Mouse (Mus musculus) stomach, embryonic 14.5 days (tissue): ENCODE measurements around the gene Bmp6. TPM values are rescaled to one million over a fixed set of nuclear protein-coding genes. Genes with fewer than 3 reads are reported as not detected.
A peak's percentile ranks its signal among the peaks of the same experiment; 100 is the strongest.

Experiments used
- ATAC-seq: fragments of 200-750 bp; cut with Nextera tagmentation; 2 replicates; pipeline ENCODE4 v1.8.0; 2017; ENCODE audit warnings: low read depth, moderate TSS enrichment; ENCODE audit not compliant: insufficient number of reproducible peaks, insufficient read depth, low FRiP score
- H3K27ac ChIP-seq: fragments of 300-500 bp; sonication (generic); 2 replicates; pipeline ENCODE4 v1.5.1; 2014; ENCODE audit warnings: mild to moderate bottlenecking, low read length, moderate library complexity, mixed read lengths
- H3K27me3 ChIP-seq: fragments of 300-500 bp; sonication (generic); 2 replicates; pipeline ENCODE4 v1.6.1; 2014; ENCODE audit warnings: low read length, control low read depth, mixed read lengths; ENCODE audit not compliant: control insufficient read depth, insufficient read depth
- H3K36me3 ChIP-seq: fragments of 300-500 bp; sonication (generic); 2 replicates; pipeline ENCODE4 v1.6.1; 2014; ENCODE audit warnings: mild to moderate bottlenecking, control low read depth, low read length, moderate library complexity, mixed read lengths; ENCODE audit not compliant: control insufficient read depth, insufficient read depth
- H3K4me1 ChIP-seq: fragments of 300-500 bp; sonication (generic); 2 replicates; pipeline ENCODE4 v1.6.1; 2014; ENCODE audit warnings: low read length, control low read depth, mixed read lengths; ENCODE audit not compliant: control insufficient read depth, insufficient read depth
- H3K4me2 ChIP-seq: fragments of 300-500 bp; sonication (generic); replicated peaks from 2 replicates; pipeline ENCODE4 v1.6.1; 2014; ENCODE audit warnings: low read depth, low read length, control low read depth
- H3K4me3 ChIP-seq: fragments of 300-500 bp; sonication (generic); 2 replicates; pipeline ENCODE4 v1.5.1; 2014; ENCODE audit warnings: low read depth, low read length, control low read depth
- H3K9ac ChIP-seq: fragments of 300-500 bp; sonication (generic); replicated peaks from 2 replicates; pipeline ENCODE4 v1.6.1; 2014; ENCODE audit warnings: low read depth, mild to moderate bottlenecking, control low read depth, low read length, moderate library complexity, mixed read lengths
- H3K9me3 ChIP-seq: fragments of 300-500 bp; sonication (generic); 2 replicates; pipeline ENCODE4 v1.6.1; 2016; ENCODE audit warnings: low read depth, low read length, control low read depth; ENCODE audit not compliant: control insufficient read depth
- WGBS: fragments of 180-500 bp; shearing (Covaris S2); extraction: QIAGEN DNeasy Blood & Tissue Kit; methylation state at CpG from one replicate; pipeline ENCODE4 v1.1.7; 2014; 5-methylcytosine and 5-hydroxymethylcytosine counted together
- polyA plus RNA-seq: library from polyadenylated mRNA; unstranded; fragments of >200 nt; fragmentation: Nextera tagmentation; extraction: Ambion mirVana; gene quantifications from 2 replicates; pipeline ENCODE4 v1.2.1, GENCODE M21; 2014

Gene Bmp6
- polyA plus RNA-seq, 1 experiment from 2014 or later = 1.8 TPM

GRCm38 (mm10) chr13:38537521-38537920 is 192.6 kb downstream of the Bmp6 start:
- Histone ChIP-seq H3K4me2 (no peak overlapping the region), H3K4me3 (no peak overlapping the region), H3K9ac (no peak overlapping the region), H3K27ac (no peak overlapping the region), H3K9me3 (no peaks in the 10 kb centered on the region), H3K4me1 (no peaks in the 10 kb centered on the region), H3K36me3 (no peaks in the 10 kb centered on the region), H3K27me3 (no peaks in the 10 kb centered on the region)
- ATAC-seq = 0 out of 2 replicates have a peak, but pooled peaks have one; percentile 18

- Histone ChIP-seq H3K27ac (no peak overlapping the region), H3K9ac (no peak overlapping the region), H3K4me3 (no peak overlapping the region), H3K36me3 (no peaks in the 10 kb centered on the region), H3K4me2 (no peak overlapping the region), H3K4me1 (no peaks in the 10 kb centered on the region), H3K27me3 (no peaks in the 10 kb centered on the region), H3K9me3 (no peaks in the 10 kb centered on the region)
- WGBS = 91% methylated on average over 7 of the region's 7 CpGs
- ATAC-seq = no peak
These were observed 194.4 kb downstream of the Bmp6 start for GRCm38 (mm10) chr13:38539192-38539900.

DNA sequence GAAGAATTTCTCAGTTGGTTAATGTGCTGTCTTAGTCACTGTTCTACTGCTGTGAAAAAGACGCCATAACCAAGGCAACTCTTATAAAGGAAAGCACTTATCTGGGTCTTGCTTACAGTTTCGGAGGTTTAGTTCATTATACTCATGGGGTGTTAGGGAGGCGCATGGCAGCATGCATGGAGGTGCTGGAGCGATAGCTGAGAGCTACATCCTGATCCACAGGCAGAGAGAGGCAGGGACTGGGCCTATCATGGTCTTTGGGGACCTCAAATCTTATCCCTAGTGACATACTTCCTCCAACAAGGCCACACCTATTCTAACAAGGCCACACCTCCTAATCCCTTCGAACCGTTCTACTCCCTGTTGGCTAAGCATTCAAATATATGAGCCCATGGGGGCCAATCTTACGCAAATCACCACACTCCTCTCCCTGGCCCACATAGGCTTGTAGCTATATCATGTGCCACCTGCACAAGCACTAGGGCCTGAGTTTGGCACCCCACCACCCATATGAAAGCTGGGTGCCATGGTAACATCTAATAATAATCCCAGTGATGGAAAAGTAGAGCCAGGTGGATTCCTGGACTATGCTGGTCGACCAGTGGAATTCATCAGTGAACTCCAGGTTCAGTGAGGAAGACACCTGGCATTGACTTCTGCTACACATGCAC is 198.7 kb downstream of the Bmp6 start:
- Histone ChIP-seq H3K27me3 (no peaks in the 10 kb centered on the region), H3K27ac (no peak overlapping the region), H3K4me2 (no peak overlapping the region), H3K9ac (no peak overlapping the region), H3K4me3 (no peak overlapping the region), H3K36me3 (no peaks in the 10 kb centered on the region), H3K4me1 (no peaks in the 10 kb centered on the region), H3K9me3 (no peaks in the 10 kb centered on the region)
- 87% methylated on average over 8 of the region's 8 CpGs for WGBS
- ATAC-seq = no peak

DNA sequence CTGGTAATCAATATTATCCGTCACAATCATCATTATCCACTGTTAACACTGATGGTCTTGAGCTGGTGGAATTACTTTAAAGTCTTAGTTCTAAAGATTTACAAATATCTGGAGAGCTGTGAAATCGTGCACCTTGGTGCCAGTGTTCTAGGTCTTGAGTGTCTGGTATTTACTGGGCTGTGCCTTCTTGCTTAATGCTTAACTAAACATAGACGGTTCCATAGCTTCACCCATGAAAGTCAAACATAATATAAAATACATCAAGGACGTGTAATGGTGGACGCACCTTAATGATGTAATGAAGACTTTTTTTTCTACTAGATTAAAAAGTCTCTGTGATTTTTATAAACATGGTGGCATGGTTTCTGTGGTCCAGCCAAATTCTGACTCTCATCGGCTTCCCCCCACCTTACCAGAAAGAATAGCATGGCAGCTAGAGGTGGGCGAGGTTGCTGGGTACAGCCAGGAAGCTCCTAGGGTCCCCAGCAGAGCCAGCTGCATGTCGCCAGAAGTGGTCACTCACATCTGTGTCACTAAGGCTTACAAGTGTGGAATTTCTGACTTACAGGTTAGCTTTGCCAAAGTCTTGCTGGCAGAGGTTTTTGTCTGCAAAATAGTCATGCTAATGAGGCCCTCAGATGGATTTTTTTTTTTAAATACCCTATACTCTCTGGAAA is 200.0 kb downstream of the Bmp6 start:
- H3K9ac ChIP-seq = no peak overlapping the region
- H3K4me3 ChIP-seq = no peak overlapping the region
- no peaks in the 10 kb centered on the region for H3K27me3 ChIP-seq
- WGBS = 76% methylated on average over 8 of the region's 8 CpGs
- no peaks in the 10 kb centered on the region for H3K9me3 ChIP-seq
- ATAC-seq = no peak
- no peak overlapping the region for H3K27ac ChIP-seq
- H3K4me1 ChIP-seq = no peaks in the 10 kb centered on the region
- no peaks in the 10 kb centered on the region for H3K36me3 ChIP-seq
- no peak overlapping the region for H3K4me2 ChIP-seq

DNA sequence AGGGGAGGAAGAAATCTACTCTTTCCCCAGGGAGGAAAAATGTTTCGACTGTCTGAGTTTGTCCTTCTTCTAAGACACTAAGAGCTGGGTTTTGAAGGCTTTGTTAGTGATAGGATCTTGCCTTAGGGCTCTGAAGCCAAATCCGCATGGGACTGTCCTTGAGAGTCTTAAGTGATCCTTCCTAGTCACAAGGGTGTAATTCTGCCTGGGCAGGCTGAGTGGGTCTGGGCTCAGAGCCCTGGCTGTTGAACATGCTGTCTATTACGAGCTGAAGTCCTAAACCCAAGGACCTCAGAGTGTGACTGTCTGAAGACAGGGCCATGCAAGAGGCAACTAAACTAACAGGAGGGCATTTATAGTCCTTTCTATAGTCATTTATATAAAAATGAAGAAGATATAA is 200.6 kb downstream of the Bmp6 start:
- Histone ChIP-seq H3K4me3 (no peak overlapping the region), H3K4me1 (no peaks in the 10 kb centered on the region), H3K36me3 (no peaks in the 10 kb centered on the region), H3K27me3 (no peaks in the 10 kb centered on the region), H3K4me2 (no peak overlapping the region), H3K9ac (no peak overlapping the region), H3K27ac (no peak overlapping the region), H3K9me3 (no peaks in the 10 kb centered on the region)
- no peak for ATAC-seq
- WGBS = 72% methylated on average over 3 of the region's 3 CpGs

GRCm38 (mm10) chr13:38546754-38547153 is 201.8 kb downstream of the Bmp6 start:
- Histone ChIP-seq H3K9ac (no peak overlapping the region), H3K4me1 (no peaks in the 10 kb centered on the region), H3K9me3 (no peaks in the 10 kb centered on the region), H3K27ac (no peak overlapping the region), H3K4me2 (no peak overlapping the region), H3K27me3 (no peaks in the 10 kb centered on the region), H3K36me3 (no peaks in the 10 kb centered on the region), H3K4me3 (no peak overlapping the region)
- ATAC-seq = no peak
- WGBS = 81% methylated on average over 4 of the region's 4 CpGs

DNA sequence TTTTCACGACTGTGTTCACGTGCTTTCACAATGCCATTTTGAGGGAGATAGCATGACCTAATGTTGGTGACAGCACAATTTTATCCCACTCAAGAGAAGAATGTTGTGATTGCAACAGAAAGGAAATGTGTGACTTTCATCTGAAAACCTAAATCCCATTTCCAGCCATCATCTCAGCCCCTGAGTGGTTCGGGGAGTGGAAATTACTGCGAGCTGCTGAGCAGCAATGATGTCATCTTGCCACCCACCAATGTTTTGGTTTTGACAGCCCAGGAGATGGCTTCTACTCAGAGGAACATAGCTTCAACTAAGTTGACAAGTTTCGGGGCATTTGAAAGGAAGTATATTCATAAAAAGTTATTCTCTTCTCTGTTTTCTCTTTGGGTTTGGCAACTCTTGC is 202.8 kb downstream of the Bmp6 start:
- H3K4me3 ChIP-seq = no peak overlapping the region
- no peaks in the 10 kb centered on the region for H3K9me3 ChIP-seq
- no peaks in the 10 kb centered on the region for H3K4me1 ChIP-seq
- ATAC-seq = no peak
- H3K27me3 ChIP-seq = no peaks in the 10 kb centered on the region
- no peak overlapping the region for H3K9ac ChIP-seq
- no peak overlapping the region for H3K4me2 ChIP-seq
- H3K27ac ChIP-seq = no peak overlapping the region
- 87% methylated on average over 5 of the region's 5 CpGs for WGBS
- no peaks in the 10 kb centered on the region for H3K36me3 ChIP-seq

DNA sequence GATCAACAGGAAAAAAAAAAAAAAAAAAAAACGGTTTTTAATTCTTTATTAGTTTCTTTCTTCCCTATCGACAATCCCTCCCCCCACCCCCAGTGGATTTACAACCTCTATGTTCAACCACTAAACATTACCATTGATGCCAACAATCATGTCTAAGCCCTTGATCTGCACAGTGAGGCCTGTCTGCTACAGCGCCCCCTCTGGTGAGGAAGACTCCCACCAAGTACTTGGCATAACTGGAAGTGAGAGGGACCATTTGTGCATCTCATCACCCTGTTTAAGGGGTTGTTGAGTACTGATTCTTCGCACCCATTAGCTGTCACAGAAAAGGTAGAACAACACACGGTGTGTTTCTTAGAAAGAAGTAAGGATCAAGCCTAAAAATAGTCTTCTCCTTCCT is 203.8 kb downstream of the Bmp6 start:
- no peaks in the 10 kb centered on the region for H3K4me1 ChIP-seq
- no peaks in the 10 kb centered on the region for H3K36me3 ChIP-seq
- no peak overlapping the region for H3K4me2 ChIP-seq
- H3K9me3 ChIP-seq = no peaks in the 10 kb centered on the region
- no peak overlapping the region for H3K9ac ChIP-seq
- ATAC-seq = no peak
- H3K27ac ChIP-seq = no peak overlapping the region
- WGBS = 74% methylated on average over 5 of the region's 5 CpGs
- H3K27me3 ChIP-seq = no peaks in the 10 kb centered on the region
- no peak overlapping the region for H3K4me3 ChIP-seq
